Mouse (Mus musculus) liver (tissue): ENCODE measurements around the gene Necap2.
A peak's percentile ranks its signal among the peaks of the same experiment; 100 is the strongest.

Experiments used
- DNase-seq: peaks from one replicate; pipeline ENCODE4 v3.0.0-alpha.2; 2020; ENCODE audit warnings: mixed read lengths

Gene Necap2

GRCm38 (mm10) chr4:141077681-141078509 is at the start of gene Necap2:
Necap2 (minus strand) TSS chr4:141078357.
- peak; percentile 95 for DNase-seq

DNA sequence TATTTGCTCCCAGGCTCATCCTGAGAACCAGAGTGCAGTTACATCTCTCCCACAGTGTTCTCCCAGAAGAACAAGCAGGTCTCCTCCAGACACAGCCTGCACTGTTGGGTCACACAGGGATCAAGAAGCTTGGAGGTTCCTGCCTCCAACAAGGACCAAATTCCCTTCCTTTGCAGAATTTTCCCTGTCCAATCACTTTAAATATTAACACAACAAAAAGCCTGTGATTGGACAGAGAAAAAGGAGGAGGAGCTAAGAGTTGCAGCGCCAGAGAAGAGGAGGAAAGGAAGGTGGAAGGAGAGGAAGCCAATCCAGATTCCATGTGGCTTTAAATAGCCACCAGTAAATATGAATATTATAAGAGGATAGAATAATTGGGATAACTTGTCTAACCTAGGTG is 44.9 kb upstream of the Necap2 start:
- no peak for DNase-seq

DNA sequence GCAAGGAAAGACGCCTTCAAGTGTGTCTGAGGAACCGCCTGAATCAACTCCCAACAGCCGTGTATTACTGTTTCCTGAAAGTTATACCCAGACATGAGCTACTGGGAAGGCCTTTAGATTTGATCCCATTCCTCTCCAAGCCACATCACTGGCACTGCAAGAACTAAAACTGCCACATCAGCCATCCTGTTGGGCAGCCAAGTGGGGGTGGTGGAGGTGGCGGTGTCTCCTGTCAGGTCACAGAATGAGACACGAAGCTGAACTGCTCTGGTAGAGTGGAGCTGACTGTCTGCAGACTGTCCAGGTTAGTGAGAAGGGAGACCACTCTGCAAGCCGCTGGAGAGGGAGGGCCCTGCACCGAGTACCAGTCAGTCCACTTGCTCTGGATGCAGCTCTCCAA is 44.5 kb upstream of the Necap2 start:
- no peak for DNase-seq

- DNase-seq, result peak; percentile 73
Measured at GRCm38 (mm10) chr4:141120700-141121099, 42.5 kb upstream of the Necap2 start.

DNA sequence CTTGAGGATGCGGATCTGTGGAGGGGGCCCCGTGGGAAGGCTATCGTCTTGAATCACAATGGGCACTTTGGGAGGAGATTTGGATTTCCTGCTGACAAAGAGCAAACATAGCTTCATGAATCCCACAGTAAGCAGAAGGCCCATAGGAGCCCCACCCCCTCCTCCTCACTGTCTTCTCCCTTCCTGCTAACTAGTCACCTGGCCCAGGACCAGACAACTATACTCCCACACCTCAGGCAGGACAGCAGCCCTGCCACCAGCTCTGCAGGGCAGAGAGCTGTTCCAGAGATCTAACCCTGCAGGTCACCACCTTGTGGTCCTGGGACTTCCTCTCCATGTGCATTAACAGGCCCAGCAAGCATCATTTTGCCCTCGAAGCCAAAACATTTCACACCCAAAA is 40.5 kb upstream of the Necap2 start:
- DNase-seq, result no peak

GRCm38 (mm10) chr4:141115398-141115797 is 37.2 kb upstream of the Necap2 start:
- DNase-seq, result peak; percentile 49

GRCm38 (mm10) chr4:141114521-141114981 is 36.4 kb upstream of the Necap2 start:
- no peak for DNase-seq

- DNase-seq, result no peak
Measured at GRCm38 (mm10) chr4:141113831-141114230, 35.7 kb upstream of the Necap2 start.

GRCm38 (mm10) chr4:141108196-141108732 is 30.1 kb upstream of the Necap2 start:
- no peak for DNase-seq

- DNase-seq, result no peak
Measured at GRCm38 (mm10) chr4:141106526-141107183, 28.5 kb upstream of the Necap2 start.

- DNase-seq, result peak; percentile 56
Measured at GRCm38 (mm10) chr4:141101855-141102254, 23.7 kb upstream of the Necap2 start.

GRCm38 (mm10) chr4:141101291-141101690 is 23.1 kb upstream of the Necap2 start:
- no peak for DNase-seq

- DNase-seq, result no peak
Measured at GRCm38 (mm10) chr4:141099956-141100355, 21.8 kb upstream of the Necap2 start.

- DNase-seq, result peak; percentile 39
Measured at GRCm38 (mm10) chr4:141098935-141099334, 20.8 kb upstream of the Necap2 start.

DNA sequence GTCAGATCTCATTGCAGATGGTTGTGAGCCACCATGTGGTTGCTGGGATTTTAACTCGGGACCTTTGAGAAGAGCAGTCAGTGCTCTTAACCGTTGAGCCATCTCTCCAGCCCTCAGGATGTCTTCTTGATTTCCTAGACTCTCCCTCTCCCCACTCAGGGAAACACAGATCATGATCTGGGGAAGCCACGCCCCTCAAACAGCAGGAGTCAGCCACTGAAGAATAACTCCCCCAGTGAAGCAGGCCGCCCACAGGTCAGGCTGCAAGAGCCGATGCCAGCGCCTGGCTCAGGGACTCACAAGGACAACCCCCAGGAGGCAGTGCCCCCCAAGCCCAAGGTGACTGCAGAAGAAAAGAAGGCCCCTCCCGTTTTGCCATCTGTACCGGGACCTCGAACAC is 18.6 kb upstream of the Necap2 start:
- DNase-seq, result no peak

DNA sequence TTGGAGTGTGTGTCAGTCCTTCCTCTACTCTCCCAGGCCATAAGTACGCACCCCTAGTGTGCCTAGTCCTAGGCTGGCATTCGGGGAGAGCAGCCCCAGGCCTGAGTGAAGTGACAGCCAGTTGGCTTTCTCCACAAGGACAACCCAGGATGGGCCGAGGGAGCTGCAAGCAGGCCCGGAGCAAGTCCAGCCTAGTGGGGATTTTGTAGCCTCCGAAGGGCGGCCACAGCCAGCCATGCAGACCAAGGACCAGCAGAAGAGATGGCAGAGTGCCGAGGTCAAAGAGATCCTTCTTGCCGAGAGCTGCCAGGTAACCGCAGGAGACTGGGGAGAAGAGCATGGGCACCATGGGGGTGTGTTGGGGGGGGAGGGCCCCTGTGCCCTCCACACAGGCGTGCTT is 16.9 kb upstream of the Necap2 start:
- no peak for DNase-seq

DNA sequence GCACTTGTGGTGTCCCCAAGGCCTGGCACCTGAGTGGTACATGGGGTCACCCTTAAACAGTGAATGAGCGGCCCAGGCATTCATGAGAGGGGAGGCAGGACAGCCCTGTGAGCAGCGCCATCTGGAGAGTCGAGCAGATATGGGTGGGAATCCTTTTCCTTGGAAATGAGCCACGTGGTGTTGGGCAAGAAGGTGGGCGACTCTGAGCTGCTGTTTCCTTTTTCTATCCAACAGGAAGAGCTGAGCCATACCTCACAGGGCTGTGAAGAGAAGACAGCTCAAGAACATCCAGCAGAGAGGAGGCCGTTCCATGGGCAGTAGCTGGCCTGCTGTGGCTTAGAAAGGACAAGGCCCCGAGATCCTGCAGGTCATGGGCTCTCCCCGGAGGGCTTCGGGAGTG is 10.6 kb upstream of the Necap2 start:
- DNase-seq, result no peak

DNA sequence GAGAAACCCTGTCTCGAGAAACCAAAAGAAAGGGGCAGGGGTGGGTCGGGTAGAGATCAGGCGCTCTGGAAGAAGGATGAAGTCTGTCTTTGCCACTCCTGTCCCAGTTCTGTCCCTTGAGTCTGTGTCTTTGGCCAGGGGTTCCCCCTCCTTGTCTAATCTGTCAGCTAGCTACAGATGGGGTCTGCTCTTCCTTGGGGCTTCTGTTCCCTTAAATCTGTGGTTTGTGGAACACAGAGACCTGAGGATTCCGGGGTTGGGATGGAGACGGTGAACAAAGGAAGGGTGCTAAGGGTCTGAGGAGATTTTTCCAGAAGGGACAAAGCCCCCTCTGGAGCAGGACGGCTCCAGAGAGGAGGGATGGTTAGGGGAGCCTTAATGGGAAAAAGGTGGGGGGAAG is 9.9 kb upstream of the Necap2 start, which contains the start of gene Spata21:
TSS of gene Spata21 (plus strand) at position 301 of the 400 bp plus-strand sequence.
- DNase-seq, result no peak

DNA sequence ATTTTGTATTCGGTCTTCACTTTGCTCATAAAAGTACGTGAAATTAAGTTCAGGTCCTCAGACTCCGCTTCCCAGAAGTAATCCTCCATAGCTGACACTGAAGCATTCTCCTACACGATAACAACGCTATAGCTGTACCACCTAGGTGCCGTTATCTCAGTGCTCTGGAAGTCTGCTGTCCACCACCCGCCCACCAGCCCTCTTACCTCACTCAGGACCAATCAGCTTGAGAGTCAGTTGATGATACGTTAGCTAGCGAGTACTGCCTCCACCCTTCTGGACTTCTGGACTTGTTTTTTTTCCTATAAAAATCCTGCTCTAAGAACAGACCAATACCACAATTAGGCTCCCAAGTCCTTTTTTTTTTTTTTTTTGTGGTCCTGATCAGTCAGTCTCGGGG is 8.7 kb upstream of the Necap2 start:
- peak; percentile 68 for DNase-seq

DNA sequence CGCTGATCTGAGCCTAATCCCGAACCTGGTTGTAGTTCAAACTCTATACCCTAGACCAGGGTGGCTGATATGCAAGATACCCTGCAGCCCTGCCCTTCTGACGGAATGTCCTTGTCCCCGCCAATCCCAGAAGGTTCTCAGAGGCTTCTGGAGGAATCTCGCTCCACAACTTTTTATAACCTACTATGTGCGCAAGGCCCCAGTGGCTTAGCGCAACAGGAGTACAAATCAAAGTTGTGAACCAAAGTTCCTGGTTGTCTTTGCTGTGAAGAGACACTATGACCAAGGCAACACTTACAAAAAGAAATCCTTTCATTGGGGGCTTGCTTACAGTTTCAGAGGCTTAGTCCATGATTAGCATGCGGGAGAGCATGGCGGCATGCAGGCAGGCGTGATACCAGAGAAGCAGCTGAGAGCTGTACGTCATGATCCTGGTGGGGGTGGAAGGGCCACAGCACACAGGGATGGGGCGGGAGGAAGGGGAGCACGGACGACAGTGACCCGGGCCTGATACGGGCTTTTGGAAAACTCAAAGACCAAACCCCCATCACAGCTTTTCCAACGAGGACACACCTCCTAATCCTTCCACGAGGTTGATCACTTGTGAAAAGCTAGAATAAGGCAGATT is 467 bp upstream of the Necap2 start:
- no peak for DNase-seq

- peak; percentile 81 for DNase-seq
Measured at GRCm38 (mm10) chr4:141076761-141077506, 1.2 kb downstream of the Necap2 start.

DNA sequence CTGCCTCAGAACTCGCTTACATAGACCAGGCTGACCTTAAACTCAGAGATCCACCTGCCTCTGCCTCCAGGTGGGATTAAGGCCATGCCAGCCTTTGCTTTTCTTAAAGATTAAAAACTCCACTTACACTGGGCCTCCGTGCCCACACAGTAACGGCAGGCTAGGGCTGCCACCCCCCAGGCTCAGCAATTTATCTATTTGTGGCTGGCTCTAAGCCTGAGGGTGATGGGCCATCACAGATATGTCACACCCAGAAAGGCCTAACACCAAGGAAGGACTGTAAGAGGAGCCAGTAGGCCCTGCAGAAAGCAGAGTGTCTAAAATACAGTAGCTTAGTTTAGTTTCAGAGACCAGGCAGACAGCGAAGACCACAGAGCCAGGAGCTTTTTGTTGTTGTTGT is 4.0 kb downstream of the Necap2 start:
- DNase-seq, result peak; percentile 71

DNA sequence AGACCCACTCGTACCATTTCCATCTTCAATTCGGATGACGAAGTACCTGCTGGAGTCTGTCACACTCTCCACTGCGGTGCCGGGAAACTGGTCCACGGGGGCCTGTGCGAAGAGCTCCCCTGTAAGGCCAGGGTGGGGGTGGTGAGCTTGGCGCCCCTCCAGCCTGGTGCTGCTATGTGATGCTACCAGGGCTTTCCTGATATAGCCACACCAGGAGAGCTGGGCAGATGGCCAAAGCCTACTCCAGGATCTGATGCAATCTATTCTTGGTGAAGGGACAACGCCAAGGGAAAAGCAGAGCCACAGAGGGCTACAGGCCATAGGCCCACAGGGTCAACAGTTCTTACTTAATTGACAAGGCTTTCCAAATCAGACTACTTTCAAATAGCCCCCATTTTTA is 4.5 kb downstream of the Necap2 start:
- DNase-seq, result no peak
